Comparison of ENCODE assay signal across 19 mouse cellular contexts in genomic region chr3:32581911-32582310, GRCm38 (mm10).
"Had no signal": no experiment of that assay in that cellular context is flagged by ENCODE, and none has a peak within 500 bp of the region (broad histone marks: within the 10 kb centered on the region; RNA-seq: fewer than 3 reads in every experiment).

No protein-coding gene starts in this region.

- DNase-seq: lung, adult 18-20 months; lung, embryonic 14.5 days; lung, postnatal 10 days; lung, postnatal 4 days; midbrain, embryonic 14.5 days; retina, postnatal 1 day; right cerebral cortex, adult 18-20 months; right cerebral cortex, postnatal 25 days; right cerebral cortex, postnatal 4 days; spleen, adult 18-20 months; thymus, postnatal 14 days; thymus, postnatal 36 days had no signal

- ATAC-seq: midbrain, embryonic 16.5 days had no signal

- H3K9me3 ChIP-seq: midbrain, embryonic 10.5 days; midbrain, embryonic 12.5 days; neural tube, embryonic 13.5 days; neural tube, embryonic 15.5 days had no signal

- H3K9ac ChIP-seq: liver, embryonic 14.5 days; lung, embryonic 14.5 days; midbrain, embryonic 12.5 days; neural tube, embryonic 13.5 days; neural tube, embryonic 15.5 days had no signal

- H3K4me1 ChIP-seq: midbrain, embryonic 10.5 days; midbrain, embryonic 12.5 days; neural tube, embryonic 13.5 days; neural tube, embryonic 15.5 days had no signal

- H3K27me3 ChIP-seq: midbrain, embryonic 12.5 days; neural tube, embryonic 13.5 days; neural tube, embryonic 15.5 days had no signal

- H3K27ac ChIP-seq: liver, embryonic 14.5 days; midbrain, embryonic 10.5 days; midbrain, embryonic 12.5 days; neural tube, embryonic 13.5 days; neural tube, embryonic 15.5 days had no signal

- H3K4me2 ChIP-seq: lung, embryonic 14.5 days; midbrain, embryonic 12.5 days; neural tube, embryonic 13.5 days; neural tube, embryonic 15.5 days had no signal

- H3K4me3 ChIP-seq: midbrain, embryonic 10.5 days; midbrain, embryonic 12.5 days; myocyte; neural tube, embryonic 13.5 days; neural tube, embryonic 15.5 days had no signal
